Mouse (Mus musculus) liver, adult 2 months (tissue): Measurements from ENCODE around the gene Tubal3.

Experiments used
- CTCF ChIP-seq: fragments of 200-500 bp; IDR thresholded peaks from 2 replicates; pipeline ENCODE4 v1.5.1; 2011; ENCODE audit warnings: low read depth, low read length, control low read depth
- POLR2A ChIP-seq: fragments of 200-500 bp; IDR thresholded peaks from 2 replicates; pipeline ENCODE4 v1.6.1; 2011; ENCODE audit warnings: low read length, control low read depth; ENCODE audit not compliant: insufficient read depth; ENCODE audit errors: extremely low read depth

DNA sequence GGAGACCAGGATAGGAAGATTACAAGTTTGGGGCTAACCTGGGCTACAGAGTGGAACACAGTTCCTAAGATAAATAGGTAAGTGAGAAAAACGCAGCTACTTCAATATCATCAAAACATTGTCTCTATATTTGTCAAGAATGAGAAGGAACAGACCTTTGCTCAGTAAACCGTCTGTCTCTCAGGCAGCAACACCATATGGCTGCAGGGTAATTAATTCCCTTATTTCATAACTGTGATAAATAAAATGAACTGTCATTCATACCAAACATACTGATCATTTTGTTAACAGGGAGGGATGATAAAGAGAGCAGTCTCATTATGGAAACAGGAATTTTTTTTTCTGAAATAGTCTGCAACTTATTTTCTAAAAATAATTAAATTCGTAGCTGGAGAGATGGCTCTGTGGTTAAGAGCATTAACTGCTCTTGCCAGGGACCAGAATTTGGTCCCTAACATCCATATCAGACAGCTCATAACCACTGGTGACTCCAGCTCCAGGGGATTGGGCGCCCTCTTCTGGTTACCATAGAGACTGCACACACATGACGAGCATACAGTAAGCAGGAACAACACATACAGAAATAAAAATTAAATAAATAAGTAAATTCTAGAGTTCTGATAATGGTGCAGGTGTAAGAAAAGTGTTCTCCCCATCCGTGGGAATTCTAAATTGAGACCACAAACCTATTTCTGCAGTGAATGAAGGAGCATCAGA is 33.3 kb downstream of the Tubal3 start:
- TF ChIP-seq POLR2A (no peak), CTCF (no peak)
